Mouse (Mus musculus): ENCODE results near the gene Hpd. TPM values are rescaled to one million over a fixed set of nuclear protein-coding genes. Genes with fewer than 3 reads are reported as not detected.

Hpd gene
- polyA plus RNA-seq, 1 experiment from 2014 or later = not detected

DNA sequence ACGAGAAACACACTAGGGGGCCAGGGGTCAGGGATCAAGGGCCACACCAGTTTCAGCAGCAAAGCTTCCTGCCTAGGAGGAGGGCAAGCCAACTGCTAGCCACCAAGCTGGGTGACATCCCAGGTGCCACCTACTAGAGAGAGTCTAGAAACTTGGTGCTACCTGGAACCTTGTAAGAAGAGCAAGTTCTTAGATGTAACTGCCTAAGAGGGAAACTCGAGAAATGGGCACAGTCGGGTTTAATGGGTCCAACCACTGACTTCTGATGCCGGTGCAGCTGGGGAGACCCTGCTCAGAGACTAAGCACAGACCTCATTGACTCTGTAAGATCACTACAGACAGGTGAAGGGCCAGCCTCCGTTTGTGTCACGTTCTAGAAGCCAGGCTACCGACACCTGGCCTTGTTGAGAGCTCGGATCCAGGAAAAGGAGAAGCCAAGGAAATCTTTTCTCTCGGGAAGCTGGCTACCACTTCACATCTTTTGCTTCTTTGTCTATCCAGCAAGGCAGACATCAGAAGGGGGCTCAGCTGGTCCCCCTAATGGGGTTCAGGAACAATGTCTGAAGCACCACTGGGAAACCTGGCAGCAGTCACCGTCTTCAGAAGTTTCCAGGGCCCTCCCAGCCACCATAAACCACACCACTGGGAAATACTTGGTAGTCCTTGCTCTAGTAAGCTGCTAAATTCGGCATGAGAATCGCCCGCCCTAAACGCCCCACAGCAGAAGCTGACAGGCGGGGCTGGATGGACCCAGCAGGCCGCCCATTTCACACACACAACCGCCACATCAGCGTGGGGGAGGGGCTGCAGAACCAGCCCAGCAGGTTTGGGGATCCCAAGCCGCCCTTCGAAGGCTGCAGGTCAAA is 45.2 kb downstream of the Hpd start:
- ATAC-seq (ENCODE audit: low FRiP score, low read depth) = no peak
- Histone ChIP-seq H3K9me3 (no peaks in the 10 kb centered on the region), H3K27me3 (no peaks in the 10 kb centered on the region), H3K36me3 (peaks cover 13% of the 10 kb centered on the region), H3K4me2 (replicated peaks) (peak overlapping the region; percentile 98), H3K9ac (peak overlapping the region; percentile 100), H3K4me3 (peak overlapping the region; percentile 94), H3K27ac (peak overlapping the region; percentile 100), H3K4me1 (peaks cover 63% of the 10 kb centered on the region)
- WGBS = 2% methylated on average over 20 of the region's 20 CpGs

DNA sequence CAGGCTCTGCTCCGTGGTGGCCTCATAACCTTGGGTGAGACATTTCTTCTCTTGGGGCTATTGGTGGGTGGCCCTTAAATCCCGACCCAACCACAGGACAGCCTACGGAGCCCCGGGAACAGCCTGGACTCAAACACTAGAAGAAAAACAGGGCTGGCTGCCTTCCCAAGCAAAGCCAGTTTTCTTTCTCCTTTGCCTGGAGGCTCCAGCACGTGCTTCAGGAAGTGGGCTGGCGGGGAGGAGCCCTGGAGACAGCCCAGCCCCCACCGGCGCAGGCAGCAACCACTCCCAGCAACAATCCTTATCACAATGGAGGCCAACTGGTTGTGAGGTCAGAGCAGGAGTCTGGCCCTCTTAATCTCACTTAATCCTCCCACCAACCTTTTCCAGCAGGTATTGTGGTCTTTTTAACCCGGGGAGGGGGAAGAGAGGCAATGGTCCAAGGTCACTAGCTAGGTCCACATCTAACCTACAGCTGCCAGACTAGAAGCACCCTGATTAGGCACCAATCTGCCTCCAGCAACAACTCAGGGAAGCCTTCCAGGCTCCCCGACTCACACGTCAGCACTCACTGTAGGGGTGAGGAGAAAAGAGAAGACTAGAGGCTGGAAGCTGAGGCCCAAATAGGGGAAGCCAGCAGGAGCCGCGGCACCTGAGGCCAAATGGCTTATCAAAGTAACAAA is 46.0 kb downstream of the Hpd start:
- ATAC-seq (ENCODE audit: low FRiP score, low read depth) = peak; percentile 37
- H3K4me1 ChIP-seq = peaks cover 71% of the 10 kb centered on the region
- H3K4me2 ChIP-seq (replicated peaks) = peak overlapping the region; percentile 98
- peak overlapping the region; percentile 100 for H3K9ac ChIP-seq
- H3K4me3 ChIP-seq = peak overlapping the region; percentile 94
- H3K27me3 ChIP-seq = no peaks in the 10 kb centered on the region
- H3K9me3 ChIP-seq = no peaks in the 10 kb centered on the region
- peaks cover 13% of the 10 kb centered on the region for H3K36me3 ChIP-seq
- peak overlapping the region; percentile 100 for H3K27ac ChIP-seq
- 2% methylated on average over 13 of the region's 13 CpGs for WGBS

DNA sequence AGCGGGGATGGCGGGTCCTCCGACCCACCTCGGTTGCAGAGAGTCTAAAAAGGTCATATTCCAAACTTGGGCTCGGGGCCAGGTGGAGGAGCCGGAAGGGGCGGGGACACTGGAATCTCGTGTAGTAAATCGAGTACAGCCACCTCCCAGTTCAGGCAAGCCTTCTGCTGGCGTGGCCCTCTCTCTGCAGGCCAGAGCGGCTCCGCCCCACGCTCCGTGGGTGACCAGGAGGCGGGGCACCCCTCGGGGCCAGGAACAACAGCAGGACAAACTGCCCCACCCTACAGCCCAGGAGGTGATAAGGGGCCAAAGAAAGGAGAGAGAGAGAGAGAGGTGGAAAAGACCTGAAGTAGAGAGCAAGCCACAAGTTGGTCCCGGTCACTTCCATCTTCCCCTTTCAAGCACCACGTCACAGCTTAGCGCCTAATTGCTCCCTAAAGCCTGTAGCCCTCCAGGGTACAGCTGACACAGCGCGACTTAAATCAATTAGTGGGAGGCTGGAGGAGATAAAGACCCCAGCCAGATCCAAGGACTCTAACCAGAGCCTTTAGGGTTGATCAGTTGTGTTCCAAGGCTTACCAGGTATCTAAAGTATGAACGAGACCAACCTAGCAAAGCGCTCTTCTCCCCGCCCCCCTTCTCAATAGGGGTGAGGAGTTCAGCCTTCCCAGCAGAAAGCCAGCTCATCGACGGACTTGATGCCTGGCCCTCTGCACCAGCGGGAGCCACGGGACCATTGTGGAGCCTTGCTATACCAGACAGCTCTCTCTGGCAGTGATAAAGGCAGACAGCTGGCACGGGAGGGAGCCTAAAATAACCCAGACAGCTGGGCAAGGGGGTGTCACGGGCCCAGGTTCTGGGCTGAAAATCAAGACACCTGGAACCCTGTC is 46.8 kb downstream of the Hpd start:
- no peaks in the 10 kb centered on the region for H3K27me3 ChIP-seq
- H3K4me3 ChIP-seq = peak overlapping the region; percentile 94
- H3K36me3 ChIP-seq = peaks cover 14% of the 10 kb centered on the region
- WGBS = 2% methylated on average over 30 of the region's 30 CpGs
- no peaks in the 10 kb centered on the region for H3K9me3 ChIP-seq
- H3K27ac ChIP-seq = peak overlapping the region; percentile 100
- H3K4me2 ChIP-seq (replicated peaks) = peak overlapping the region; percentile 98
- H3K9ac ChIP-seq = peak overlapping the region; percentile 100
- peak; percentile 11; the same call in 1 of the 2 replicates for ATAC-seq (ENCODE audit: low FRiP score, low read depth)
- H3K4me1 ChIP-seq = peaks cover 78% of the 10 kb centered on the region

DNA sequence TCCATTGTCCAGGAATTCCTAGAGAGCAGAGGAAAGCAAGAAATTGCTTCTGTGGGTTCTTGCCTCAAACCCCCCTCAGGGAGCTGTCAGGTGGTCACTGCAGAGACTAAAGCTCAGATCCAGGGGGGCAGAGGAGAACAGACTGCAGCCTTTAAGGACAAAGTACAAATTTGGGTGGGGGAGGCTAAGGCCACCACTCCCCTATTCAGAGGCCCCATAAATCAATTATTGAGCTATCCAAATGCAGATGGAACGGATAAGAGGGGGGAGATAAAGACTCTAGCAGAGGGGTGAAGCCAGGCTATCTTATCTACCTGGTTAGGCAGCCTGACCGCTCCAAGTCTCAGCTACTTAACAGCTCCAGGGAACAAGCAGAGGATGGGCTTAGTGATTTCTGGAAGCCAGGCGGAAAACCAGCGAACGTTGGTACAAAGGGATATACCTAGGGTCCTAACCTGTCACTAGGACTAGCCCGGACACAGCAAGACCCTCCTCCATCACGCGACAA is 47.6 kb downstream of the Hpd start:
- 19% methylated on average over 8 of the region's 8 CpGs for WGBS
- peaks cover 20% of the 10 kb centered on the region for H3K36me3 ChIP-seq
- peak overlapping the region; percentile 94 for H3K4me3 ChIP-seq
- no peaks in the 10 kb centered on the region for H3K9me3 ChIP-seq
- peak overlapping the region; percentile 98 for H3K4me2 ChIP-seq (replicated peaks)
- peak overlapping the region; percentile 100 for H3K9ac ChIP-seq
- peaks cover 79% of the 10 kb centered on the region for H3K4me1 ChIP-seq
- H3K27ac ChIP-seq = peak overlapping the region; percentile 100
- no peak for ATAC-seq (ENCODE audit: low FRiP score, low read depth)
- no peaks in the 10 kb centered on the region for H3K27me3 ChIP-seq

DNA sequence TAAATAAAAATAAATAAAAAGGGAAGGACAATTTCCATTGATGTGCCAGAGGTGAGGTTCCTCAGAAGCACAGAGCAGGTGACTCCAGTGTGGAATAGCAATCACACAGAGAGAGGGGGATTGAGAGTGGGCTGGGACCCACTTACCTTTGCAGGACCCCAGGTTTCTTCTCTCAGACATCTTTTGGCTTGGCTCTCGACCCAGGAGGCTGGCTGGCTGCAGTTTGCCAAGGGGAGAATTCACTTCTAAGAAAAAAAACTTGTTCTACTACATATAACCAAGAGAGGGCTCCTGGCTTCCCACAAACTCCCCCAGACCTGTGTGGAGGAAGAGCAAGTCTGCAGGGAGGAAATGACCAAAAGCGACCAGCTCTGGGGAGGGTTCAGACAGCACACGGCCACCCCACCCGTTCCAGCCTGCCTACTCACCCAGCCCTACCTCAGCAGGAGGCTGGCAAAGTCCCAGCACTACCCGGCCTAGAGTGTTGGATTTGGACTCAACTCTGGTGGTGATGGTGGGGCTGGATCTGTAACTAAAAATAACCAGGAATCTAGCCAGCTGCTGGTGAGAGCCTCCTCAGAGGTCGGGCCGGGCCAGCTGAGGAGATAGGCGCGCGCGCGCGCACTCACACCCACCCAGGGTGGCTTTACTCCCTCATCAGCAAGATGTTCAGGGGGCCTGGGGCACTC is 48.2 kb downstream of the Hpd start:
- 39% methylated on average over 13 of the region's 13 CpGs for WGBS
- Histone ChIP-seq H3K27ac (peak overlapping the region; percentile 100), H3K9ac (peak overlapping the region; percentile 100), H3K4me1 (peaks cover 79% of the 10 kb centered on the region), H3K4me3 (peak overlapping the region; percentile 94), H3K9me3 (no peaks in the 10 kb centered on the region), H3K36me3 (peaks cover 26% of the 10 kb centered on the region), H3K27me3 (no peaks in the 10 kb centered on the region), H3K4me2 (replicated peaks) (peak overlapping the region; percentile 98)
- no peak for ATAC-seq (ENCODE audit: low FRiP score, low read depth)

DNA sequence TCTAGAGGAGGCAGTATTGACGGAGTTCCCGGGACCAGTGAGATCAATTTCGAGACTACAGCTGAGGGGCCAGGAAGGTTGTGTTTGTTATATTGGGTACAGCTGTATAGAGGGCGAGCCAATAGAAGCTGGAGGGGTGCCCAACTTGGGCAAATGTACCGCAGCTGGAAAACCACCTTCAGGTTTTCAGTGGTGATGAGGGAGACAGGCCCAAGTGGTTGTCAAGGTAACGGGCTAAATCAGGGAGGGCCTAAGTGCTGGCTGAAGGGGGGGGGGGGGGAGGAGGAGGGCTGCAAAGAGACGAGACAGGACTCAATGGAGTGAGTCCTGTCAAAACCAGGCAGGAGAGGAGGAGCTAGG is 48.8 kb downstream of the Hpd start:
- no peaks in the 10 kb centered on the region for H3K27me3 ChIP-seq
- 19% methylated on average over 7 of the region's 7 CpGs for WGBS
- H3K4me2 ChIP-seq (replicated peaks) = peak overlapping the region; percentile 98
- 0 out of 2 replicates have a peak, but pooled peaks have one; percentile 5 for ATAC-seq (ENCODE audit: low FRiP score, low read depth)
- no peaks in the 10 kb centered on the region for H3K9me3 ChIP-seq
- H3K36me3 ChIP-seq = peaks cover 31% of the 10 kb centered on the region
- H3K9ac ChIP-seq = no peak overlapping the region
- H3K4me1 ChIP-seq = peaks cover 79% of the 10 kb centered on the region
- H3K27ac ChIP-seq = peak overlapping the region; percentile 100
- H3K4me3 ChIP-seq = peak overlapping the region; percentile 44; the same call in 1 of the 2 replicates

DNA sequence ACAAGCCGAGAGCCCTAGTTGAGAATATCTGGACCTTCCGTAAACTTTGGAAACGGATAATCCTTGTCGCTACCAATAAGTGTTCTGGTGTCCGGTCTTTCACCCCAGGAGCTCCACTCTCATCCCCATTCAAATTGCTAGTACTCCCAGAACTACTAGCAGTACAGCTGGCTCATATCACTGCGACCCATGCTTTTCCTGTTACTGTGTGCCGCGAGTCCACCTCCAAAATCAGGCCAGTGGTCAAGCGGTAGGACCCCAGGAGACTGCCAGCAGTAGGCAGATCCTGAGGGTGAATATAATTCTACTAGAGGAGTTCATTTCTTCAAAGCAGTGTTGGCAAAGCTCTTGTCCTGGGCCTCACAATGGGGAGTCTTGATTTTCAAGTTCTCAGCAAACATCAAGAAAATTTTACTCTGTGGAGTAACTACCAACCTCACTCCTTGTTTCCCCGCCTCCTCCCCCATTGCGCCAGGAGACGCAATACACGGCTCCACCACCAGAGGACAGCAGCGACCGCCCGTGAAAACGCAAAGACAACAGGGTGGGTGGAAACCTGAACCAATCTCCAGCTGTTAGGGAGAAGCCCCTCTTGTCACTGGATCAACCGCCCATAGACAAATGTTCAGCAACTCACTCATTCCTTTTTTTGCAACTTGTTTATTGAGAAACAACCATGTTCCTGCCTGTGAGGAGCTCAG is 49.3 kb downstream of the Hpd start:
- H3K27me3 ChIP-seq = no peaks in the 10 kb centered on the region
- H3K27ac ChIP-seq = peak overlapping the region; percentile 100
- 0 out of 2 replicates have a peak overlapping the region, but pooled peaks have one; percentile 70 for H3K9ac ChIP-seq
- no peaks in the 10 kb centered on the region for H3K9me3 ChIP-seq
- ATAC-seq (ENCODE audit: low FRiP score, low read depth) = 0 out of 2 replicates have a peak, but pooled peaks have one; percentile 3
- H3K4me2 ChIP-seq (replicated peaks) = peak overlapping the region; percentile 98
- H3K36me3 ChIP-seq = peaks cover 36% of the 10 kb centered on the region
- 19% methylated on average over 18 of the region's 18 CpGs for WGBS
- H3K4me1 ChIP-seq = peaks cover 75% of the 10 kb centered on the region
- peak overlapping the region; percentile 44 for H3K4me3 ChIP-seq

DNA sequence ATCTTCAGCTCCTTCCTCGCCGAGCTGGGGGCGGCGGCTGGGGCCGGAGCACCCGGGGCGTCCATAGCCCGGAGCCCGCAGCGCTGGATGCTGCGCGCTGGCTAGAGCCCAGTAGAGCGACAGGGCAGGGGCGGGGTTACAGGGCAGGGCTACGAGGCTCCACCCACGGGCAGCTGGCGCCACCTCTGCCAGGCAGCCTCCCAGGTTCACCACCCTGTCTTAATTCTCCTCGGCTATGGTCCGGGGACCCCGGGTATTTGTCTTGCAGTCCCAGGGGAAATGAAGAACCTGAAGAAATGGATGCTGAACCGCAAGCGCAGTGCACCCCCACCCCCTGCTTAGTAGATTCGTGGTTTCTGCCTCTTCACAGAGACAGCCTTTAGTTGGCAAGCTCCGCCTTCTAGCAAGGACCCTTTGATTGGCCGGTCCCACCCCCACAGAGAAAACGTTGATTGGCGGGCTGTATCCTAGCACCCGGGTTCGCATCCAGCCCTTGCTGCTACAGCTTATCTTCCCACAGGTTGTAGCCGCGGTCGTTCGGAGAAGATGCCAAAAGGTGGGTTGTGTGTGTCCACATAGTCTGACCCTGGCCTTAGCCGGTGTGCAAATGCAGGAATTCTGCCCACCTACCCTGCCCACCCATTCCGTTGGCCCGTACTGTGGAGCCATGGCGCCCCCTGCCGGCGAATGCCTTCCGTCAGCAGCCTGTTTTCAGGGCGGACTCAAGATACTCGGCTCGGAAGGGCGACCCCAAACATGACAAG is 50.0 kb downstream of the Hpd start, which contains the start of gene Rhof:
Rhof (minus strand) TSS at position 385 of the 764 bp plus-strand sequence.
- 5% methylated on average over 44 of the region's 44 CpGs for WGBS

DNA sequence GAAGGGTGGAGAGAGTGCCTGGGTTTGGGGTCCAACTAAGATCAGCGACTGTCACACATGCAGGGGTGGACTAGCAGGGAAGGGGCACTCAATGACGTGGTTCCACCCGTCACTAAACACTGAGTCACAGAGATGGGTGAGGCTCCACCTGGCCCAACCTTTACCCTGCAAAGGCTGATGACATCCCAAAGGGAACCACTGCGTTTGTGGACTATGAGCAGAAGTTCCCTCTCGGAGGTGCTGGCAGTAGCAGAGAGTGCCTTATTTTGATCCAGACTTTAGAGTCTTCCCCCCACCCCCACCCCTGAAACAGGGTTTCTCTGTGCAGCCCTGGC is 51.7 kb downstream of the Hpd start:
- H3K27me3 ChIP-seq = no peaks in the 10 kb centered on the region
- H3K4me3 ChIP-seq = no peak overlapping the region
- no peak overlapping the region for H3K4me2 ChIP-seq (replicated peaks)
- H3K9me3 ChIP-seq = no peaks in the 10 kb centered on the region
- H3K4me1 ChIP-seq = peaks cover 50% of the 10 kb centered on the region
- WGBS = 84% methylated on average over 5 of the region's 5 CpGs
- no peak overlapping the region for H3K9ac ChIP-seq
- H3K27ac ChIP-seq = no peak overlapping the region
- no peak for ATAC-seq (ENCODE audit: low FRiP score, low read depth)
- peaks cover 45% of the 10 kb centered on the region for H3K36me3 ChIP-seq

More for the DNA sequence above, 50.0 kb downstream of the Hpd start, which contains the start of gene Rhof:
- Histone ChIP-seq H3K9ac (peak within 1 kb of the TSS; percentile 70), H3K36me3 (peaks cover 38% of the 10 kb centered on the region), H3K27me3 (no peaks in the 10 kb centered on the region), H3K9me3 (no peaks in the 10 kb centered on the region), H3K4me2 (replicated peaks) (peak within 1 kb of the TSS; percentile 98), H3K4me3 (peak within 1 kb of the TSS; percentile 44), H3K27ac (peak within 1 kb of the TSS; percentile 100), H3K4me1 (peaks cover 67% of the 10 kb centered on the region)
- ATAC-seq (ENCODE audit: low FRiP score, low read depth) = peak; percentile 25; the same call in 1 of the 2 replicates
